Mouse (Mus musculus): ENCODE results near the gene Ttll12. TPM values are rescaled to one million over a fixed set of nuclear protein-coding genes. Genes with fewer than 3 reads are reported as not detected.

The Ttll12 gene
- total and polyA plus RNA-seq, 3 experiments = 43.9 to 76.5 TPM; not detected in 1

GRCm38 (mm10) chr15:83566006-83566405, 29.0 kb downstream of the Ttll12 start:
- TF ChIP-seq ZC3H11A (IDR thresholded peaks at IDR 0.05; ENCODE audit: low read depth, low read length) = no peak
- TF ChIP-seq ZKSCAN1 (IDR thresholded peaks at IDR 0.05; ENCODE audit: low read depth, low read length) = no peak
- TF ChIP-seq ZNF384 (IDR thresholded peaks at IDR 0.05; ENCODE audit: low read depth, low read length) = no peak
- no peak for TF ChIP-seq CHD1 (IDR thresholded peaks at IDR 0.05; ENCODE audit: low read depth, low read length)
- no peak for TF ChIP-seq MYB (IDR thresholded peaks at IDR 0.05; ENCODE audit: low read depth, low read length)
- Histone ChIP-seq H3K36me3 (ENCODE audit: control insufficient read depth in 1 of 2, insufficient read depth in 2 of 2, low read length in 2 of 2) (peaks cover 0 to 11% of the 10 kb centered on the region in 2 experiments; a peak in 2 of 4 replicates), H3K4me1 (ENCODE audit: control insufficient read depth in 1 of 2, insufficient read depth in 2 of 2, low read length in 2 of 2) (peaks cover 7 to 36% of the 10 kb centered on the region in 2 experiments), H3K4me3 (ENCODE audit: control insufficient read depth in 1 of 2, insufficient read depth in 1 of 2, low read depth in 2 of 2, low read length in 2 of 2) (no peak overlapping the region), H3K79me2 (ENCODE audit: control insufficient read depth, insufficient read depth, low read length, poor library complexity) (peaks cover 2% of the 10 kb centered on the region; the same call in 1 of the 2 replicates), H3K9ac (ENCODE audit: control insufficient read depth, low read depth, low read length, poor library complexity, severe bottlenecking) (no peak overlapping the region; the same call in 1 of the 2 replicates), H3K9me3 (replicated peaks; ENCODE audit: insufficient read depth, low read length) (no peaks in the 10 kb centered on the region), H3K27me3 (ENCODE audit: control insufficient read depth in 1 of 2, insufficient read depth in 2 of 2, low read length in 2 of 2) (no peaks in the 10 kb centered on the region), H3K27ac (ENCODE audit: control insufficient read depth, low read depth, low read length) (peak overlapping the region; percentile 35; the same call in 1 of the 2 replicates)
- no peak for DNase-seq (ENCODE audit: low read depth, low spot score)

DNA sequence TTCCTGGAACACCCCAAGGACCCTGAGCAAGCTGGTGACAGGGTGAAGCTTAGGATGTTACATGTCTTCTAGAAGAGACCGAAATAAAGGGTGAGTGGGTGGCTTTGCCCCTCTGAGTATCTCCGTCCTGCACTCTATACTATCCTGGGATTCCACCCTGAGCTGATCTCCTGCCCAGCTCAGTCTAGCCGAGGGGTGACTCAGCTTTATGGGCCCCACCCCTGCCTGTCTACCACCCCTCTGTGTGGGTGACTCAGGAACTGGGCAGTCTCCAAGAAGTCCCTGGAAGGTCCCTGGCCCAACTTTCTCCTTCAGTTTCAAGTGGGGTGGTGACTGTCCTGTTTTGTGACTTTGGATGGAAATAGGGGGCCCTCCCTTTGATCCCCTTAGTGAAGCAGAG, 29.5 kb downstream of the Ttll12 start:
- Histone ChIP-seq H3K27ac (ENCODE audit: control insufficient read depth, low read depth, low read length) (peak overlapping the region; percentile 35), H3K9me3 (replicated peaks; ENCODE audit: insufficient read depth, low read length) (no peaks in the 10 kb centered on the region), H3K79me2 (ENCODE audit: control insufficient read depth, insufficient read depth, low read length, poor library complexity) (peaks cover 2% of the 10 kb centered on the region; the same call in 1 of the 2 replicates), H3K36me3 (ENCODE audit: control insufficient read depth in 1 of 2, insufficient read depth in 2 of 2, low read length in 2 of 2) (peaks cover 0 to 13% of the 10 kb centered on the region in 2 experiments; a peak in 2 of 4 replicates), H3K9ac (ENCODE audit: control insufficient read depth, low read depth, low read length, poor library complexity, severe bottlenecking) (peak overlapping the region; percentile 0), H3K4me1 (ENCODE audit: control insufficient read depth in 1 of 2, insufficient read depth in 2 of 2, low read length in 2 of 2) (peaks cover 9 to 38% of the 10 kb centered on the region in 2 experiments), H3K27me3 (ENCODE audit: control insufficient read depth in 1 of 2, insufficient read depth in 2 of 2, low read length in 2 of 2) (no peaks in the 10 kb centered on the region), H3K4me3 (ENCODE audit: control insufficient read depth in 1 of 2, insufficient read depth in 1 of 2, low read depth in 2 of 2, low read length in 2 of 2) (peak overlapping the region in 1 of 2 experiments; percentile 27; a peak in 2 of 4 replicates)
- peak; percentile 66 for DNase-seq (ENCODE audit: low read depth, low spot score)
- TF ChIP-seq ZNF384 (IDR thresholded peaks at IDR 0.05; ENCODE audit: low read depth, low read length) (no peak), ELF1 (IDR thresholded peaks at IDR 0.05; ENCODE audit: low read depth, low read length) (no peak), EP300 (IDR thresholded peaks at IDR 0.05; ENCODE audit: low read depth in 1 of 2, low read length in 2 of 2) (peak in 1 of 2 experiments; percentile 24; a peak in 2 of 4 replicates), TAL1 (IDR thresholded peaks at IDR 0.05; ENCODE audit: low read length) (no peak)

GRCm38 (mm10) chr15:83563857-83564651, 30.9 kb downstream of the Ttll12 start:
- peaks cover 9 to 31% of the 10 kb centered on the region in 2 experiments for H3K4me1 ChIP-seq (ENCODE audit: control insufficient read depth in 1 of 2, insufficient read depth in 2 of 2, low read length in 2 of 2)
- 0 out of 2 replicates have a peak, but pooled peaks have one; percentile 2 for TF ChIP-seq TCF12 (IDR thresholded peaks at IDR 0.05; ENCODE audit: low read depth, low read length)
- TF ChIP-seq HCFC1 (IDR thresholded peaks at IDR 0.05; ENCODE audit: low read depth, low read length) = peak; percentile 59; the same call in 1 of the 2 replicates
- TF ChIP-seq MYC (IDR thresholded peaks at IDR 0.05; ENCODE audit: low read depth, low read length) = 0 out of 2 replicates have a peak, but pooled peaks have one; percentile 56
- no peak; the same call in 1 of the 2 replicates for TF ChIP-seq TBP (IDR thresholded peaks at IDR 0.05; ENCODE audit: low read depth, low read length)
- TF ChIP-seq CHD1 (IDR thresholded peaks at IDR 0.05; ENCODE audit: low read depth, low read length) = 0 out of 2 replicates have a peak, but pooled peaks have one; percentile 69
- no peak for TF ChIP-seq NELFE (IDR thresholded peaks at IDR 0.05; ENCODE audit: low read depth, low read length)
- TF ChIP-seq MAFK (IDR thresholded peaks at IDR 0.05; ENCODE audit: borderline replicate concordance, low read depth, low read length) = no peak
- TF ChIP-seq E2F4 (IDR thresholded peaks at IDR 0.05; ENCODE audit: borderline replicate concordance, low read depth, low read length) = no peak
- TF ChIP-seq RAD21 (IDR thresholded peaks at IDR 0.05; ENCODE audit: low read depth, low read length) = no peak
- peak; percentile 82 for TF ChIP-seq SIN3A (IDR thresholded peaks at IDR 0.05; ENCODE audit: low read length)
- TF ChIP-seq JUND (IDR thresholded peaks at IDR 0.05; ENCODE audit: low read depth, low read length) = no peak
- TF ChIP-seq MEF2A (IDR thresholded peaks at IDR 0.05; ENCODE audit: extremely low read depth, insufficient replicate concordance, low read depth, low read length, poor library complexity, severe bottlenecking) = no peak
- TF ChIP-seq BHLHE40 (IDR thresholded peaks at IDR 0.05; ENCODE audit: borderline replicate concordance, low read depth, low read length) = no peak
- TF ChIP-seq MAX (IDR thresholded peaks at IDR 0.05; ENCODE audit: low read length) = peak; percentile 45; the same call in 1 of the 2 replicates
- TF ChIP-seq POLR2A (IDR thresholded peaks at IDR 0.05; ENCODE audit: control insufficient read depth in 1 of 2, insufficient read depth in 1 of 2, low read depth in 1 of 2, low read length in 2 of 2, poor library complexity in 1 of 2) = peak in 1 of 2 experiments; percentile 50; a peak in 2 of 4 replicates
- no peak; the same call in 1 of the 2 replicates for TF ChIP-seq MXI1 (IDR thresholded peaks at IDR 0.05; ENCODE audit: low read depth, low read length)
- H3K27me3 ChIP-seq (ENCODE audit: control insufficient read depth in 1 of 2, insufficient read depth in 2 of 2, low read length in 2 of 2) = no peaks in the 10 kb centered on the region
- H3K27ac ChIP-seq (ENCODE audit: control insufficient read depth, low read depth, low read length) = peak overlapping the region; percentile 58
- H3K79me2 ChIP-seq (ENCODE audit: control insufficient read depth, insufficient read depth, low read length, poor library complexity) = peaks cover 2% of the 10 kb centered on the region; the same call in 1 of the 2 replicates
- DNase-seq (ENCODE audit: low read depth, low spot score) = peak; percentile 74
- peak overlapping the region; percentile 74 for H3K9ac ChIP-seq (ENCODE audit: control insufficient read depth, low read depth, low read length, poor library complexity, severe bottlenecking)
- no peaks in the 10 kb centered on the region for H3K9me3 ChIP-seq (replicated peaks; ENCODE audit: insufficient read depth, low read length)
- H3K4me3 ChIP-seq (ENCODE audit: control insufficient read depth in 1 of 2, insufficient read depth in 1 of 2, low read depth in 2 of 2, low read length in 2 of 2) = peak overlapping the region; percentile 72 to 95
- H3K36me3 ChIP-seq (ENCODE audit: control insufficient read depth in 1 of 2, insufficient read depth in 2 of 2, low read length in 2 of 2) = peaks cover 0 to 13% of the 10 kb centered on the region in 2 experiments; a peak in 2 of 4 replicates
